Mouse (Mus musculus): ENCODE results near the gene Atp7b. TPM values are rescaled to one million over a fixed set of nuclear protein-coding genes. Genes with fewer than 3 reads are reported as not detected.
A peak's percentile ranks its signal among the peaks of the same experiment; 100 is the strongest.

The Atp7b gene
- polyA plus RNA-seq, 1 experiment from 2014 or later: 24.6 TPM

- H3K9ac ChIP-seq (ENCODE audit: low read depth, low read length): no peak within 1 kb of the TSS
- H3K4me3 ChIP-seq (ENCODE audit: low read depth, low read length): no peak within 1 kb of the TSS
- ATAC-seq (replicated peaks; ENCODE audit: low FRiP score) (no peak), DNase-seq (ENCODE audit: low spot score) (no peak)
- no peaks in the 10 kb centered on the region for H3K27me3 ChIP-seq (replicated peaks; ENCODE audit: control insufficient read depth, insufficient read depth, low read length)
- no peaks in the 10 kb centered on the region for H3K36me3 ChIP-seq (ENCODE audit: control insufficient read depth, insufficient read depth, low read length)
- no peak within 1 kb of the TSS for H3K4me2 ChIP-seq
- H3K27ac ChIP-seq (ENCODE audit: low read depth, low read length): no peak within 1 kb of the TSS
- no peaks in the 10 kb centered on the region for H3K4me1 ChIP-seq (replicated peaks; ENCODE audit: control insufficient read depth, insufficient read depth, low read length)
- 76% methylated on average over 3 of the region's 3 CpGs for WGBS
- no peaks in the 10 kb centered on the region for H3K9me3 ChIP-seq (ENCODE audit: control insufficient read depth, low read length)
Measured at GRCm38 (mm10) chr8:21969475-21969874, 90.6 kb downstream of the Atp7b start, which contains the start of gene Ccdc70. Ccdc70 (plus strand) TSS chr8:21969775.

DNA sequence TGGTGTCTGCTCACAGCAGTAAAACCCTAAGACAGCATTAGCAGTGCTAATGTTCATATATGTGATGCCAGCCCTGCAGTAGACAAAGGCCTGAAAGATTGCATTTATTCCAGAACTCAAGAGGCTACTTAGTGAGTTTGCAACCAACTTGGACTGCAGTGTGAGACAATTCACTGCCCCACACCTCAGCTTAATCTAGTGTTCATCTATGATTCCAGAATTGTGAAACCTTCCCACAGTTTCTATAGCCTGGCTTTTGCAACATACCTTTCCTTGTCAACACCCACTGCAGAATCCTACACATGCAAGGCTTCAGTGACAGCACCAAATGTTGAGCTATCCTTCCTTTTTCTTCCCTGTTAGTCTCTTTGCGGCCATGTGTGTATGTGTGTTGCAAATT lies 93.5 kb downstream of the Atp7b start:
- Histone ChIP-seq H3K9me3 (ENCODE audit: control insufficient read depth, low read length) (no peaks in the 10 kb centered on the region), H3K27ac (ENCODE audit: low read depth, low read length) (no peak overlapping the region), H3K4me2 (no peak overlapping the region), H3K36me3 (ENCODE audit: control insufficient read depth, insufficient read depth, low read length) (no peaks in the 10 kb centered on the region), H3K4me1 (replicated peaks; ENCODE audit: control insufficient read depth, insufficient read depth, low read length) (no peaks in the 10 kb centered on the region), H3K9ac (ENCODE audit: low read depth, low read length) (no peak overlapping the region), H3K4me3 (ENCODE audit: low read depth, low read length) (no peak overlapping the region), H3K27me3 (replicated peaks; ENCODE audit: control insufficient read depth, insufficient read depth, low read length) (no peaks in the 10 kb centered on the region)
- 70% methylated on average over 1 of the region's 1 CpGs for WGBS
- no peak for ATAC-seq (replicated peaks; ENCODE audit: low FRiP score)
- DNase-seq (ENCODE audit: low spot score): no peak

- ATAC-seq (replicated peaks; ENCODE audit: low FRiP score): no peak
- H3K4me2 ChIP-seq: no peak within 1 kb of the TSS
- H3K9ac ChIP-seq (ENCODE audit: low read depth, low read length): no peak within 1 kb of the TSS
- DNase-seq (ENCODE audit: low spot score): no peak
- no peaks in the 10 kb centered on the region for H3K27me3 ChIP-seq (replicated peaks; ENCODE audit: control insufficient read depth, insufficient read depth, low read length)
- no peak within 1 kb of the TSS for H3K4me3 ChIP-seq (ENCODE audit: low read depth, low read length)
- 79% methylated on average over 2 of the region's 2 CpGs for WGBS
- H3K27ac ChIP-seq (ENCODE audit: low read depth, low read length): no peak within 1 kb of the TSS
- no peaks in the 10 kb centered on the region for H3K9me3 ChIP-seq (ENCODE audit: control insufficient read depth, low read length)
- no peaks in the 10 kb centered on the region for H3K4me1 ChIP-seq (replicated peaks; ENCODE audit: control insufficient read depth, insufficient read depth, low read length)
- H3K36me3 ChIP-seq (ENCODE audit: control insufficient read depth, insufficient read depth, low read length): no peaks in the 10 kb centered on the region
Measured at GRCm38 (mm10) chr8:21958414-21958813, 101.7 kb downstream of the Atp7b start, which contains the start of gene Fam90a1a. Fam90a1a (plus strand) TSS chr8:21958714.

- Histone ChIP-seq H3K27ac (ENCODE audit: low read depth, low read length) (no peak overlapping the region), H3K4me1 (replicated peaks; ENCODE audit: control insufficient read depth, insufficient read depth, low read length) (no peaks in the 10 kb centered on the region), H3K27me3 (replicated peaks; ENCODE audit: control insufficient read depth, insufficient read depth, low read length) (no peaks in the 10 kb centered on the region), H3K9me3 (ENCODE audit: control insufficient read depth, low read length) (no peaks in the 10 kb centered on the region), H3K9ac (ENCODE audit: low read depth, low read length) (no peak overlapping the region), H3K4me2 (no peak overlapping the region), H3K36me3 (ENCODE audit: control insufficient read depth, insufficient read depth, low read length) (no peaks in the 10 kb centered on the region), H3K4me3 (ENCODE audit: low read depth, low read length) (no peak overlapping the region)
- WGBS: 83% methylated on average over 3 of the region's 3 CpGs
- ATAC-seq (replicated peaks; ENCODE audit: low FRiP score): no peak
- no peak for DNase-seq (ENCODE audit: low spot score)
Measured at GRCm38 (mm10) chr8:21956336-21956735, 103.8 kb downstream of the Atp7b start.

DNA sequence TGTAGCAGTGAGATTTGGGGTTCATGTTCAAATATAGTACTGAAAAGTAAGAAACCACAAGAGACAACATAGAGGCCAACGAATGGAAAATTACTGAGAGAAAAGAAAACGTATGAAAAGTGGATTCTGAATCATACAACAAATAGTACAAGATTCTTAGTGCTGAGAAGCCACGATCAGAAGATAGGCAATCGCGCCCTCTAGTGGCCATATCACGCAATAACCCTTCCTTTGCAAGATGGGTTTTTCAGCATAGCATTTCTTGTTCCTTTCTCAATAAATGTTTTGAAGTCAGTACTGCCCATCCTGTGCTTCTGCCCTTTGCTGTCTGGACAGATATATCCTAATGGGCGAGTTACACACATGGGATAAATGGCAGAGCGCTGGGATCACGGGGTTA lies 104.8 kb downstream of the Atp7b start:
- Histone ChIP-seq H3K9ac (ENCODE audit: low read depth, low read length) (no peak overlapping the region), H3K4me1 (replicated peaks; ENCODE audit: control insufficient read depth, insufficient read depth, low read length) (no peaks in the 10 kb centered on the region), H3K4me2 (no peak overlapping the region), H3K36me3 (ENCODE audit: control insufficient read depth, insufficient read depth, low read length) (no peaks in the 10 kb centered on the region), H3K4me3 (ENCODE audit: low read depth, low read length) (no peak overlapping the region), H3K9me3 (ENCODE audit: control insufficient read depth, low read length) (no peaks in the 10 kb centered on the region), H3K27me3 (replicated peaks; ENCODE audit: control insufficient read depth, insufficient read depth, low read length) (no peaks in the 10 kb centered on the region), H3K27ac (ENCODE audit: low read depth, low read length) (no peak overlapping the region)
- 8% methylated on average over 9 of the region's 9 CpGs for WGBS
- DNase-seq (ENCODE audit: low spot score) (peak; percentile 32), ATAC-seq (replicated peaks; ENCODE audit: low FRiP score) (no peak)

- Histone ChIP-seq H3K4me3 (ENCODE audit: low read depth, low read length) (no peak overlapping the region), H3K27me3 (replicated peaks; ENCODE audit: control insufficient read depth, insufficient read depth, low read length) (no peaks in the 10 kb centered on the region), H3K36me3 (ENCODE audit: control insufficient read depth, insufficient read depth, low read length) (no peaks in the 10 kb centered on the region), H3K4me2 (no peak overlapping the region), H3K9ac (ENCODE audit: low read depth, low read length) (no peak overlapping the region), H3K27ac (ENCODE audit: low read depth, low read length) (no peak overlapping the region), H3K9me3 (ENCODE audit: control insufficient read depth, low read length) (no peaks in the 10 kb centered on the region), H3K4me1 (replicated peaks; ENCODE audit: control insufficient read depth, insufficient read depth, low read length) (no peaks in the 10 kb centered on the region)
- WGBS: 77% methylated on average over 9 of the region's 9 CpGs
- ATAC-seq (replicated peaks; ENCODE audit: low FRiP score) (no peak), DNase-seq (ENCODE audit: low spot score) (no peak)
Measured at GRCm38 (mm10) chr8:21947311-21948017, 112.6 kb downstream of the Atp7b start.

GRCm38 (mm10) chr8:21946462-21946861 lies 113.6 kb downstream of the Atp7b start, which contains the start of gene Defb13:
Defb13 (plus strand) TSS chr8:21946762.
- H3K27ac ChIP-seq (ENCODE audit: low read depth, low read length): no peak within 1 kb of the TSS
- H3K4me1 ChIP-seq (replicated peaks; ENCODE audit: control insufficient read depth, insufficient read depth, low read length): no peaks in the 10 kb centered on the region
- 85% methylated on average over 6 of the region's 6 CpGs for WGBS
- no peak within 1 kb of the TSS for H3K4me2 ChIP-seq
- no peak for DNase-seq (ENCODE audit: low spot score)
- ATAC-seq (replicated peaks; ENCODE audit: low FRiP score): no peak
- H3K4me3 ChIP-seq (ENCODE audit: low read depth, low read length): no peak within 1 kb of the TSS
- H3K27me3 ChIP-seq (replicated peaks; ENCODE audit: control insufficient read depth, insufficient read depth, low read length): no peaks in the 10 kb centered on the region
- no peaks in the 10 kb centered on the region for H3K36me3 ChIP-seq (ENCODE audit: control insufficient read depth, insufficient read depth, low read length)
- H3K9me3 ChIP-seq (ENCODE audit: control insufficient read depth, low read length): no peaks in the 10 kb centered on the region
- no peak within 1 kb of the TSS for H3K9ac ChIP-seq (ENCODE audit: low read depth, low read length)

Other genes with a start within 250 kb of the Atp7b start
- gene Defb50, start 236.8 kb downstream of the Atp7b start, polyA plus RNA-seq (2014; fragmentation: Nextera tagmentation; extraction: Ambion mirVana): not detected in 2 replicates
- not detected in 2 replicates for gene Defb2, start 220.4 kb downstream of the Atp7b start, polyA plus RNA-seq (2014; fragmentation: Nextera tagmentation; extraction: Ambion mirVana)
- gene Defb10, start 201.4 kb downstream of the Atp7b start, polyA plus RNA-seq (2014; fragmentation: Nextera tagmentation; extraction: Ambion mirVana): not detected in 2 replicates
- gene Defb9, start 174.9 kb downstream of the Atp7b start, polyA plus RNA-seq (2014; fragmentation: Nextera tagmentation; extraction: Ambion mirVana): not detected in 2 replicates
- gene Defb11, start 153.9 kb downstream of the Atp7b start, polyA plus RNA-seq (2014; fragmentation: Nextera tagmentation; extraction: Ambion mirVana): not detected in 2 replicates
- not detected in 2 replicates for gene Defb15, start 127.6 kb downstream of the Atp7b start, polyA plus RNA-seq (2014; fragmentation: Nextera tagmentation; extraction: Ambion mirVana)
- gene Defb35, start 122.0 kb downstream of the Atp7b start, polyA plus RNA-seq (2014; fragmentation: Nextera tagmentation; extraction: Ambion mirVana): not detected in 2 replicates
- gene Defb13, start 113.5 kb downstream of the Atp7b start, polyA plus RNA-seq (2014; fragmentation: Nextera tagmentation; extraction: Ambion mirVana): not detected in 2 replicates
- gene Fam90a1a, start 101.6 kb downstream of the Atp7b start, polyA plus RNA-seq (2014; fragmentation: Nextera tagmentation; extraction: Ambion mirVana): not detected in 2 replicates
- not detected in 2 replicates for gene Ccdc70, start 90.5 kb downstream of the Atp7b start, polyA plus RNA-seq (2014; fragmentation: Nextera tagmentation; extraction: Ambion mirVana)
- 22.0 and 29.8 TPM in 2 replicates for gene Alg11, start 416 bp upstream of the Atp7b start, polyA plus RNA-seq (2014; fragmentation: Nextera tagmentation; extraction: Ambion mirVana)
- not detected in 2 replicates for gene Nek5, start 64.7 kb upstream of the Atp7b start, polyA plus RNA-seq (2014; fragmentation: Nextera tagmentation; extraction: Ambion mirVana)
- 3.4 and 3.9 TPM in 2 replicates for gene Nek3, start 106.1 kb upstream of the Atp7b start, polyA plus RNA-seq (2014; fragmentation: Nextera tagmentation; extraction: Ambion mirVana)
- 42.8 and 48.4 TPM in 2 replicates for gene Ckap2, start 125.5 kb upstream of the Atp7b start, polyA plus RNA-seq (2014; fragmentation: Nextera tagmentation; extraction: Ambion mirVana)
- gene Vps36, start 132.5 kb upstream of the Atp7b start, polyA plus RNA-seq (2014; fragmentation: Nextera tagmentation; extraction: Ambion mirVana): 27.8 and 29.1 TPM in 2 replicates
- gene Thsd1, start 167.0 kb upstream of the Atp7b start, polyA plus RNA-seq (2014; fragmentation: Nextera tagmentation; extraction: Ambion mirVana): 5.6 TPM in 2 replicates
- gene Tpte, start 223.1 kb upstream of the Atp7b start, polyA plus RNA-seq (2014; fragmentation: Nextera tagmentation; extraction: Ambion mirVana): not detected in 2 replicates

Data from liver, embryonic 11.5 days (tissue).